Mouse (Mus musculus): ENCODE measurements at regions not wholly inside any gene's neighbourhood (a gene's known extent, or its start where the extent isn't known, plus 50 kb on each side); places are given as distances from the start of the nearest gene placed in this dataset.

- no peak overlapping the region for H3K9ac ChIP-seq
- H3K36me3 ChIP-seq (replicated peaks) = no peaks in the 10 kb centered on the region
- H3K9me3 ChIP-seq = no peaks in the 10 kb centered on the region
- ATAC-seq (ENCODE audit: low FRiP score) = no peak
- no peaks in the 10 kb centered on the region for H3K27me3 ChIP-seq
- no peak overlapping the region for H3K4me2 ChIP-seq
- H3K4me3 ChIP-seq (replicated peaks) = no peak overlapping the region
- WGBS = 73% methylated on average over 10 of the region's 10 CpGs
- no peak overlapping the region for H3K27ac ChIP-seq
- peaks cover 5% of the 10 kb centered on the region; the same call in 1 of the 2 replicates for H3K4me1 ChIP-seq
Measured at GRCm38 (mm10) chr8:35974323-35975029, 208.9 kb downstream of the Gm19410 start.

GRCm38 (mm10) chr8:35979638-35980255, 214.2 kb downstream of the Gm19410 start:
- Histone ChIP-seq H3K4me2 (no peak overlapping the region), H3K9ac (no peak overlapping the region), H3K36me3 (replicated peaks) (no peaks in the 10 kb centered on the region), H3K4me1 (peaks cover 17% of the 10 kb centered on the region), H3K4me3 (replicated peaks) (no peak overlapping the region), H3K9me3 (no peaks in the 10 kb centered on the region), H3K27me3 (no peaks in the 10 kb centered on the region), H3K27ac (no peak overlapping the region)
- 86% methylated on average over 9 of the region's 9 CpGs for WGBS
- ATAC-seq (ENCODE audit: low FRiP score) = no peak

GRCm38 (mm10) chr8:35983083-35983482, 217.5 kb downstream of the Gm19410 start:
- ATAC-seq (ENCODE audit: low FRiP score) = no peak
- Histone ChIP-seq H3K4me3 (replicated peaks) (no peak overlapping the region), H3K4me1 (peaks cover 18% of the 10 kb centered on the region), H3K27me3 (no peaks in the 10 kb centered on the region), H3K9ac (no peak overlapping the region), H3K27ac (no peak overlapping the region), H3K9me3 (no peaks in the 10 kb centered on the region), H3K4me2 (no peak overlapping the region), H3K36me3 (replicated peaks) (no peaks in the 10 kb centered on the region)
- WGBS = 37% methylated on average over 2 of the region's 2 CpGs

GRCm38 (mm10) chr8:35985152-35985689, 219.6 kb downstream of the Gm19410 start:
- H3K27ac ChIP-seq = peak overlapping the region; percentile 59
- no peaks in the 10 kb centered on the region for H3K36me3 ChIP-seq (replicated peaks)
- 58% methylated on average over 5 of the region's 5 CpGs for WGBS

GRCm38 (mm10) chr8:35987327-35987726, 221.7 kb downstream of the Gm19410 start:
- WGBS = 87% methylated on average over 5 of the region's 5 CpGs

More at GRCm38 (mm10) chr8:35985152-35985689, 219.6 kb downstream of the Gm19410 start:
- H3K9me3 ChIP-seq = no peaks in the 10 kb centered on the region
- H3K4me1 ChIP-seq = peaks cover 18% of the 10 kb centered on the region
- H3K9ac ChIP-seq = no peak overlapping the region; the same call in 1 of the 2 replicates
- no peaks in the 10 kb centered on the region for H3K27me3 ChIP-seq
- no peak overlapping the region for H3K4me3 ChIP-seq (replicated peaks)
- H3K4me2 ChIP-seq = no peak overlapping the region
- no peak for ATAC-seq (ENCODE audit: low FRiP score)

GRCm38 (mm10) chr8:35991013-35991412, 225.4 kb downstream of the Gm19410 start:
- Histone ChIP-seq H3K4me1 (no peaks in the 10 kb centered on the region), H3K4me2 (no peak overlapping the region), H3K9ac (no peak overlapping the region), H3K4me3 (replicated peaks) (no peak overlapping the region), H3K36me3 (replicated peaks) (no peaks in the 10 kb centered on the region), H3K27me3 (no peaks in the 10 kb centered on the region), H3K9me3 (no peaks in the 10 kb centered on the region), H3K27ac (no peak overlapping the region)
- WGBS = 81% methylated on average over 5 of the region's 5 CpGs
- no peak for ATAC-seq (ENCODE audit: low FRiP score)

More at GRCm38 (mm10) chr8:35987327-35987726, 221.7 kb downstream of the Gm19410 start:
- no peak for ATAC-seq (ENCODE audit: low FRiP score)
- Histone ChIP-seq H3K4me1 (peaks cover 16% of the 10 kb centered on the region), H3K9ac (no peak overlapping the region), H3K4me3 (replicated peaks) (no peak overlapping the region), H3K27ac (no peak overlapping the region), H3K27me3 (no peaks in the 10 kb centered on the region), H3K36me3 (replicated peaks) (no peaks in the 10 kb centered on the region), H3K9me3 (no peaks in the 10 kb centered on the region), H3K4me2 (no peak overlapping the region)

GRCm38 (mm10) chr8:35991936-35992603, 226.5 kb downstream of the Gm19410 start:
- no peak for ATAC-seq (ENCODE audit: low FRiP score)
- H3K4me2 ChIP-seq = no peak overlapping the region
- H3K9ac ChIP-seq = no peak overlapping the region
- 86% methylated on average over 9 of the region's 9 CpGs for WGBS
- H3K4me3 ChIP-seq (replicated peaks) = no peak overlapping the region
- H3K27ac ChIP-seq = no peak overlapping the region
- no peaks in the 10 kb centered on the region for H3K9me3 ChIP-seq
- no peaks in the 10 kb centered on the region for H3K4me1 ChIP-seq
- no peaks in the 10 kb centered on the region for H3K36me3 ChIP-seq (replicated peaks)
- no peaks in the 10 kb centered on the region for H3K27me3 ChIP-seq

GRCm38 (mm10) chr8:35996330-35997077, 230.9 kb downstream of the Gm19410 start:
- no peak overlapping the region for H3K9ac ChIP-seq
- no peaks in the 10 kb centered on the region for H3K36me3 ChIP-seq (replicated peaks)
- H3K4me2 ChIP-seq = no peak overlapping the region
- no peaks in the 10 kb centered on the region for H3K4me1 ChIP-seq
- 81% methylated on average over 6 of the region's 6 CpGs for WGBS
- H3K27ac ChIP-seq = no peak overlapping the region
- H3K9me3 ChIP-seq = no peaks in the 10 kb centered on the region
- H3K27me3 ChIP-seq = no peaks in the 10 kb centered on the region
- no peak for ATAC-seq (ENCODE audit: low FRiP score)
- no peak overlapping the region for H3K4me3 ChIP-seq (replicated peaks)

GRCm38 (mm10) chr8:35999584-35999983, 234.0 kb downstream of the Gm19410 start:
- Histone ChIP-seq H3K36me3 (replicated peaks) (no peaks in the 10 kb centered on the region), H3K4me3 (replicated peaks) (no peak overlapping the region), H3K27ac (no peak overlapping the region), H3K4me2 (no peak overlapping the region), H3K27me3 (no peaks in the 10 kb centered on the region), H3K9ac (no peak overlapping the region), H3K4me1 (no peaks in the 10 kb centered on the region), H3K9me3 (no peaks in the 10 kb centered on the region)
- 88% methylated on average over 9 of the region's 9 CpGs for WGBS
- no peak for ATAC-seq (ENCODE audit: low FRiP score)

GRCm38 (mm10) chr8:36004387-36004786, 238.8 kb downstream of the Gm19410 start:
- no peak for ATAC-seq (ENCODE audit: low FRiP score)
- Histone ChIP-seq H3K36me3 (replicated peaks) (no peaks in the 10 kb centered on the region), H3K4me3 (replicated peaks) (no peak overlapping the region), H3K4me1 (no peaks in the 10 kb centered on the region), H3K27me3 (no peaks in the 10 kb centered on the region), H3K27ac (no peak overlapping the region), H3K9me3 (0 out of 2 replicates have a peak, but pooled peaks cover 4% of the 10 kb centered on the region), H3K4me2 (no peak overlapping the region), H3K9ac (no peak overlapping the region)
- 85% methylated on average over 2 of the region's 2 CpGs for WGBS

- H3K4me2 ChIP-seq = no peak overlapping the region
- no peaks in the 10 kb centered on the region for H3K4me1 ChIP-seq
- H3K4me3 ChIP-seq (replicated peaks) = no peak overlapping the region
- H3K36me3 ChIP-seq (replicated peaks) = no peaks in the 10 kb centered on the region
- H3K9me3 ChIP-seq = 0 out of 2 replicates have a peak, but pooled peaks cover 4% of the 10 kb centered on the region
- H3K9ac ChIP-seq = no peak overlapping the region
- H3K27me3 ChIP-seq = no peaks in the 10 kb centered on the region
- no peak overlapping the region for H3K27ac ChIP-seq
- 86% methylated on average over 3 of the region's 3 CpGs for WGBS
- ATAC-seq (ENCODE audit: low FRiP score) = no peak
Measured at GRCm38 (mm10) chr8:36005536-36005935, 239.9 kb downstream of the Gm19410 start.

- H3K4me3 ChIP-seq (replicated peaks) = no peak overlapping the region
- H3K36me3 ChIP-seq (replicated peaks) = no peaks in the 10 kb centered on the region
- no peak overlapping the region for H3K27ac ChIP-seq
- H3K9ac ChIP-seq = no peak overlapping the region
- 0 out of 2 replicates have a peak, but pooled peaks cover 4% of the 10 kb centered on the region for H3K9me3 ChIP-seq
- 90% methylated on average over 1 of the region's 1 CpGs for WGBS
- no peak for ATAC-seq (ENCODE audit: low FRiP score)
- H3K27me3 ChIP-seq = no peaks in the 10 kb centered on the region
- H3K4me1 ChIP-seq = no peaks in the 10 kb centered on the region
- H3K4me2 ChIP-seq = no peak overlapping the region
Measured at GRCm38 (mm10) chr8:36007724-36008123, 242.1 kb downstream of the Gm19410 start.
